Mouse (Mus musculus): ENCODE results near the gene Lrrfip2. TPM values are rescaled to one million over a fixed set of nuclear protein-coding genes. Genes with fewer than 3 reads are reported as not detected.
A peak's percentile ranks its signal among the peaks of the same experiment; 100 is the strongest.

The Lrrfip2 gene
- polyA plus RNA-seq, 1 experiment from 2014 or later, result 17.9 TPM

- no peak overlapping the region for H3K4me3 ChIP-seq (replicated peaks)
- no peaks in the 10 kb centered on the region for H3K4me1 ChIP-seq (replicated peaks)
- ATAC-seq (ENCODE audit: insufficient read depth), result no peak
- 55% methylated on average over 7 of the region's 7 CpGs for WGBS (ENCODE audit: insufficient replicate concordance)
- no peak overlapping the region for H3K4me2 ChIP-seq
- no peaks in the 10 kb centered on the region for H3K27me3 ChIP-seq
- H3K9ac ChIP-seq, result no peak overlapping the region
- no peaks in the 10 kb centered on the region for H3K9me3 ChIP-seq (replicated peaks)
- H3K27ac ChIP-seq (replicated peaks), result no peak overlapping the region
- peaks cover 92% of the 10 kb centered on the region for H3K36me3 ChIP-seq (replicated peaks)
These were observed 134.9 kb downstream of the Lrrfip2 start for GRCm38 (mm10) chr9:111252161-111252869.

- ATAC-seq (ENCODE audit: insufficient read depth), result no peak
- H3K27me3 ChIP-seq, result no peaks in the 10 kb centered on the region
- H3K9ac ChIP-seq, result no peak overlapping the region
- H3K4me2 ChIP-seq, result no peak overlapping the region
- H3K4me3 ChIP-seq (replicated peaks), result no peak overlapping the region
- no peak overlapping the region for H3K27ac ChIP-seq (replicated peaks)
- H3K4me1 ChIP-seq (replicated peaks), result no peaks in the 10 kb centered on the region
- H3K36me3 ChIP-seq (replicated peaks), result peaks cover 87% of the 10 kb centered on the region
- 54% methylated on average over 1 of the region's 1 CpGs for WGBS (ENCODE audit: insufficient replicate concordance)
- no peaks in the 10 kb centered on the region for H3K9me3 ChIP-seq (replicated peaks)
These were observed 143.1 kb downstream of the Lrrfip2 start for GRCm38 (mm10) chr9:111260360-111260985.

GRCm38 (mm10) chr9:111261356-111261755 is 144.0 kb downstream of the Lrrfip2 start:
- 84% methylated on average over 4 of the region's 4 CpGs for WGBS (ENCODE audit: insufficient replicate concordance)
- ATAC-seq (ENCODE audit: insufficient read depth), result no peak
- H3K4me3 ChIP-seq (replicated peaks), result no peak overlapping the region
- H3K4me2 ChIP-seq, result no peak overlapping the region
- no peak overlapping the region for H3K9ac ChIP-seq
- H3K9me3 ChIP-seq (replicated peaks), result no peaks in the 10 kb centered on the region
- no peak overlapping the region for H3K27ac ChIP-seq (replicated peaks)
- H3K27me3 ChIP-seq, result no peaks in the 10 kb centered on the region
- H3K4me1 ChIP-seq (replicated peaks), result no peaks in the 10 kb centered on the region
- H3K36me3 ChIP-seq (replicated peaks), result peaks cover 86% of the 10 kb centered on the region

GRCm38 (mm10) chr9:111267998-111268397 is 150.6 kb downstream of the Lrrfip2 start:
- 82% methylated on average over 2 of the region's 2 CpGs for WGBS (ENCODE audit: insufficient replicate concordance)
- ATAC-seq (ENCODE audit: insufficient read depth), result no peak
- H3K9ac ChIP-seq, result no peak overlapping the region
- H3K4me2 ChIP-seq, result no peak overlapping the region
- no peak overlapping the region for H3K27ac ChIP-seq (replicated peaks)
- peaks cover 45% of the 10 kb centered on the region for H3K36me3 ChIP-seq (replicated peaks)
- H3K27me3 ChIP-seq, result no peaks in the 10 kb centered on the region
- H3K4me1 ChIP-seq (replicated peaks), result peaks cover 18% of the 10 kb centered on the region
- no peaks in the 10 kb centered on the region for H3K9me3 ChIP-seq (replicated peaks)
- no peak overlapping the region for H3K4me3 ChIP-seq (replicated peaks)

- Histone ChIP-seq H3K9ac (peak overlapping the region; percentile 81), H3K36me3 (replicated peaks) (peaks cover 32% of the 10 kb centered on the region), H3K4me2 (peak overlapping the region; percentile 70), H3K4me3 (replicated peaks) (peak overlapping the region; percentile 76), H3K27ac (replicated peaks) (peak overlapping the region; percentile 90), H3K9me3 (replicated peaks) (no peaks in the 10 kb centered on the region), H3K4me1 (replicated peaks) (peaks cover 42% of the 10 kb centered on the region), H3K27me3 (no peaks in the 10 kb centered on the region)
- ATAC-seq (ENCODE audit: insufficient read depth), result no peak
- 7% methylated on average over 5 of the region's 5 CpGs for WGBS (ENCODE audit: insufficient replicate concordance)
These were observed 153.2 kb downstream of the Lrrfip2 start for GRCm38 (mm10) chr9:111270606-111271005.

- Histone ChIP-seq H3K4me2 (peak overlapping the region; percentile 70), H3K27ac (replicated peaks) (peak overlapping the region; percentile 90), H3K27me3 (no peaks in the 10 kb centered on the region), H3K36me3 (replicated peaks) (peaks cover 30% of the 10 kb centered on the region), H3K4me1 (replicated peaks) (peaks cover 47% of the 10 kb centered on the region), H3K9ac (peak overlapping the region; percentile 81), H3K9me3 (replicated peaks) (no peaks in the 10 kb centered on the region), H3K4me3 (replicated peaks) (peak overlapping the region; percentile 76)
- under 1% methylated on average over 32 of the region's 32 CpGs for WGBS (ENCODE audit: insufficient replicate concordance)
- peak; percentile 28 for ATAC-seq (ENCODE audit: insufficient read depth)
These were observed 153.7 kb downstream of the Lrrfip2 start for GRCm38 (mm10) chr9:111271056-111271433.

GRCm38 (mm10) chr9:111271434-111272160 is 154.2 kb downstream of the Lrrfip2 start, which contains the start of the genes Mlh1 and Epm2aip1:
TSS of gene Mlh1 (minus strand) at chr9:111271791.
TSS of gene Epm2aip1 (plus strand) at chr9:111271929.
- Histone ChIP-seq H3K4me1 (replicated peaks) (peaks cover 52% of the 10 kb centered on the region), H3K9ac (peak within 1 kb of the TSS; percentile 92), H3K36me3 (replicated peaks) (peaks cover 27% of the 10 kb centered on the region), H3K4me2 (peak within 1 kb of the TSS; percentile 82), H3K9me3 (replicated peaks) (no peaks in the 10 kb centered on the region), H3K27me3 (no peaks in the 10 kb centered on the region), H3K4me3 (replicated peaks) (peak within 1 kb of the TSS; percentile 78), H3K27ac (replicated peaks) (peak within 1 kb of the TSS; percentile 98)
- WGBS (ENCODE audit: insufficient replicate concordance), result under 1% methylated on average over 64 of the region's 64 CpGs
- ATAC-seq (ENCODE audit: insufficient read depth), result peak; percentile 97

- Histone ChIP-seq H3K4me2 (peak overlapping the region; percentile 82), H3K27me3 (no peaks in the 10 kb centered on the region), H3K9ac (peak overlapping the region; percentile 92), H3K27ac (replicated peaks) (peak overlapping the region; percentile 98), H3K4me3 (replicated peaks) (peak overlapping the region; percentile 78), H3K4me1 (replicated peaks) (peaks cover 53% of the 10 kb centered on the region), H3K36me3 (replicated peaks) (peaks cover 24% of the 10 kb centered on the region), H3K9me3 (replicated peaks) (no peaks in the 10 kb centered on the region)
- 7% methylated on average over 19 of the region's 19 CpGs for WGBS (ENCODE audit: insufficient replicate concordance)
- no peak for ATAC-seq (ENCODE audit: insufficient read depth)
These were observed 155.0 kb downstream of the Lrrfip2 start for GRCm38 (mm10) chr9:111272356-111272755.

GRCm38 (mm10) chr9:111272996-111273785 is 155.8 kb downstream of the Lrrfip2 start:
- Histone ChIP-seq H3K4me2 (peak overlapping the region; percentile 82), H3K4me1 (replicated peaks) (peaks cover 54% of the 10 kb centered on the region), H3K27ac (replicated peaks) (peak overlapping the region; percentile 98), H3K9me3 (replicated peaks) (no peaks in the 10 kb centered on the region), H3K4me3 (replicated peaks) (peak overlapping the region; percentile 78), H3K36me3 (replicated peaks) (peaks cover 21% of the 10 kb centered on the region), H3K9ac (peak overlapping the region; percentile 92), H3K27me3 (no peaks in the 10 kb centered on the region)
- no peak for ATAC-seq (ENCODE audit: insufficient read depth)
- WGBS (ENCODE audit: insufficient replicate concordance), result 52% methylated on average over 15 of the region's 15 CpGs

GRCm38 (mm10) chr9:111273958-111274357 is 156.6 kb downstream of the Lrrfip2 start:
- Histone ChIP-seq H3K27ac (replicated peaks) (no peak overlapping the region), H3K4me2 (peak overlapping the region; percentile 82), H3K9ac (no peak overlapping the region), H3K4me1 (replicated peaks) (peaks cover 55% of the 10 kb centered on the region), H3K27me3 (no peaks in the 10 kb centered on the region), H3K36me3 (replicated peaks) (peaks cover 28% of the 10 kb centered on the region), H3K4me3 (replicated peaks) (peak overlapping the region; percentile 78), H3K9me3 (replicated peaks) (no peaks in the 10 kb centered on the region)
- ATAC-seq (ENCODE audit: insufficient read depth), result no peak
- 79% methylated on average over 1 of the region's 1 CpGs for WGBS (ENCODE audit: insufficient replicate concordance)

Data from liver, embryonic 15.5 days (tissue).